Mouse (Mus musculus) spleen, postnatal 36 days (tissue): ENCODE results near the gene Arf6.
"Not testable (repeated sequence)": the region's sequence is repeated elsewhere in the genome, so short reads cannot be mapped to it uniquely, and the experiment has no call there.

Source experiments
- DNase-seq, 2 experiments: peaks; one replicate each; pipeline ENCODE4 v3.0.0; 2022; ENCODE audit warnings: low spot score in 2 of 2, mixed read lengths in 1 of 2

Gene Arf6

GRCm38 (mm10) chr12:69373850-69374766 is 2.2 kb downstream of the Arf6 start:
- peak; percentile 19 to 39 for DNase-seq

GRCm38 (mm10) chr12:69376132-69376531 is 4.2 kb downstream of the Arf6 start:
- DNase-seq, result no peak

- DNase-seq, result no peak
Observed at GRCm38 (mm10) chr12:69377188-69377587, 5.2 kb downstream of the Arf6 start.

- not testable (repeated sequence) for DNase-seq
Observed at GRCm38 (mm10) chr12:69377636-69378035, 5.7 kb downstream of the Arf6 start.

GRCm38 (mm10) chr12:69378558-69379454 is 6.9 kb downstream of the Arf6 start:
- no peak for DNase-seq

- DNase-seq, result no peak
Observed at GRCm38 (mm10) chr12:69382880-69383279, 10.9 kb downstream of the Arf6 start.

- DNase-seq, result no peak
Observed at GRCm38 (mm10) chr12:69384606-69385005, 12.7 kb downstream of the Arf6 start.

- no peak for DNase-seq
Observed at GRCm38 (mm10) chr12:69385542-69386280, 13.8 kb downstream of the Arf6 start.

- not testable (repeated sequence) for DNase-seq
Observed at GRCm38 (mm10) chr12:69386281-69386732, 14.4 kb downstream of the Arf6 start.

- DNase-seq, result no peak
Observed at GRCm38 (mm10) chr12:69388321-69388869, 16.4 kb downstream of the Arf6 start.

- DNase-seq, result no peak
Observed at GRCm38 (mm10) chr12:69389273-69389938, 17.5 kb downstream of the Arf6 start.

GRCm38 (mm10) chr12:69390000-69390698 is 18.2 kb downstream of the Arf6 start:
- no peak for DNase-seq

- no peak for DNase-seq
Observed at GRCm38 (mm10) chr12:69393076-69393475, 21.1 kb downstream of the Arf6 start.

- no peak for DNase-seq
Observed at GRCm38 (mm10) chr12:69394456-69394855, 22.5 kb downstream of the Arf6 start.

GRCm38 (mm10) chr12:69400367-69400766 is 28.4 kb downstream of the Arf6 start:
- DNase-seq, result no peak

- DNase-seq, result no peak
Observed at GRCm38 (mm10) chr12:69400871-69401286, 28.9 kb downstream of the Arf6 start.

GRCm38 (mm10) chr12:69402100-69402499 is 30.1 kb downstream of the Arf6 start:
- DNase-seq, result no peak

GRCm38 (mm10) chr12:69402594-69403167 is 30.7 kb downstream of the Arf6 start:
- no peak for DNase-seq

GRCm38 (mm10) chr12:69410767-69411166 is 38.8 kb downstream of the Arf6 start:
- no peak for DNase-seq

GRCm38 (mm10) chr12:69411936-69412335 is 40.0 kb downstream of the Arf6 start:
- no peak for DNase-seq
